Mouse (Mus musculus) intestine, embryonic 16.5 days (tissue): ENCODE results near the gene Tcte2. TPM values are rescaled to one million over a fixed set of nuclear protein-coding genes. Genes with fewer than 3 reads are reported as not detected.

ENCODE experiments used
- ATAC-seq: fragments of 200-750 bp; cut with Nextera tagmentation; 2 replicates; pipeline ENCODE4 v1.8.0; 2017; ENCODE audit warnings: moderate TSS enrichment, moderate library complexity
- H3K27ac ChIP-seq: fragments of 300-500 bp; sonication (generic); 2 replicates; pipeline ENCODE4 v1.5.1; 2014; ENCODE audit warnings: mild to moderate bottlenecking, low read length
- H3K27me3 ChIP-seq: fragments of 300-500 bp; sonication (generic); replicated peaks from 2 replicates; pipeline ENCODE4 v1.6.1; 2014; ENCODE audit warnings: low read length, control low read depth, mixed read lengths; ENCODE audit not compliant: control insufficient read depth, insufficient read depth
- H3K36me3 ChIP-seq: fragments of 300-500 bp; sonication (generic); 2 replicates; pipeline ENCODE4 v1.6.1; 2014; ENCODE audit warnings: low read length, control low read depth; ENCODE audit not compliant: control insufficient read depth, insufficient read depth
- H3K4me1 ChIP-seq: fragments of 300-500 bp; sonication (generic); 2 replicates; pipeline ENCODE4 v1.6.1; 2014; ENCODE audit warnings: low read length, control low read depth, mixed read lengths; ENCODE audit not compliant: control insufficient read depth, insufficient read depth
- H3K4me2 ChIP-seq: fragments of 300-500 bp; sonication (generic); 2 replicates; pipeline ENCODE4 v1.6.1; 2014; ENCODE audit warnings: low read depth, low read length, control low read depth
- H3K4me3 ChIP-seq: fragments of 300-500 bp; sonication (generic); 2 replicates; pipeline ENCODE4 v1.5.1; 2014; ENCODE audit warnings: mild to moderate bottlenecking, low read length
- H3K9ac ChIP-seq: fragments of 300-500 bp; sonication (generic); 2 replicates; pipeline ENCODE4 v1.6.1; 2014; ENCODE audit warnings: low read depth, low read length
- H3K9me3 ChIP-seq: fragments of 300-500 bp; sonication (generic); 2 replicates; pipeline ENCODE4 v1.6.1; 2016; ENCODE audit warnings: low read length, control low read depth; ENCODE audit not compliant: control insufficient read depth
- WGBS: fragments of 180-500 bp; shearing (Covaris S2); extraction: QIAGEN DNeasy Blood & Tissue Kit; methylation state at CpG from one replicate; pipeline ENCODE4 v1.1.7; 2014; 5-methylcytosine and 5-hydroxymethylcytosine counted together
- polyA plus RNA-seq: library from polyadenylated mRNA; unstranded; fragments of >200 nt; fragmentation: Nextera tagmentation; extraction: Ambion mirVana; gene quantifications from 2 replicates; pipeline ENCODE4 v1.2.1, GENCODE M21; 2015

Tcte2 gene
- polyA plus RNA-seq, 1 experiment from 2014 or later = 4.0 TPM

- Histone ChIP-seq H3K9me3 (no peaks in the 10 kb centered on the region), H3K4me2 (no peak overlapping the region), H3K9ac (no peak overlapping the region), H3K27me3 (no peaks in the 10 kb centered on the region), H3K4me1 (peaks cover 23% of the 10 kb centered on the region), H3K36me3 (no peaks in the 10 kb centered on the region), H3K4me3 (no peak overlapping the region), H3K27ac (0 out of 2 replicates have a peak overlapping the region, but pooled peaks have one; percentile 15)
- 37% methylated on average over 2 of the region's 2 CpGs for WGBS
- ATAC-seq = no peak
These were observed 19.3 kb downstream of the Tcte2 start for GRCm38 (mm10) chr17:13742334-13742733.

DNA sequence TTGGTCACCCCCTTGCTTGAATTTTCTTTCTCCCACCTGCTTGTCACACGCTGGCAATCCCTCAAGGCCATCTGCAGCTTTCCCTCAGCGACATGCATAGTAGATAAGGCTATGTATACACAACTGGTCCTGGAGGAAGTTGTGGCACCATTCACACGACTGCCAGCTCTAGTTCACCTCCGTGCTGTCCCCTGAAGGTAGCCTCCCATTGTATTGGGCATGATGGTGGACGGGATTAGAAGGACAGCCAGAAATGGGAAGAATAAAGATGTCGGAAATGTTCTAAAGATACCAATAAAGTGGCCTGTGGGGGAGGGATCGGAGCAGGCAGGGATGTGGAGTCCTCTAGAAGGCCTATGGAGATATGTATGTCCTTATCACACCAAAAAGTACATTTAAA, 20.0 kb downstream of the Tcte2 start:
- H3K27me3 ChIP-seq = no peaks in the 10 kb centered on the region
- no peak overlapping the region for H3K9ac ChIP-seq
- no peak overlapping the region for H3K4me2 ChIP-seq
- H3K4me3 ChIP-seq = no peak overlapping the region
- WGBS = 57% methylated on average over 7 of the region's 7 CpGs
- H3K9me3 ChIP-seq = no peaks in the 10 kb centered on the region
- H3K4me1 ChIP-seq = peaks cover 23% of the 10 kb centered on the region
- ATAC-seq = no peak
- H3K27ac ChIP-seq = no peak overlapping the region
- no peaks in the 10 kb centered on the region for H3K36me3 ChIP-seq

DNA sequence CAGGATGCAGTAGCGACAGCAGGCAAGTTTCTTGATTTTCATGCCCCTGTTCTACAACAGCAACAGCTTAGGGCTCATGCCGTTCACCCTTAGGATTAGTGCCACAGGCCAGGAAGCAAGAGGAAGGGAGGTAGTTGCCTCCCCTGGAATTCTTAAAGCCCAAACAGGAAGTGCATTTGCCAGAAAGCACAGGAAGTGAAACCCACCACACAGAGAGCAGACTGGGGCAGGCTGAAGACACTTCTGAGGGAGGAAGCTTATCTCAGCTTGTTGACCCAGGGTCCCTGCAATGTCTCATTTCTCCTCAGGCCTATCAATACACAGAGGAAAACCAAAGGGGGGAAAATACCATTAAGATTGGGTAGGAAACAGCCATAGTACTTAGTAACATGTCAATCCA, 20.8 kb downstream of the Tcte2 start:
- no peak for ATAC-seq
- Histone ChIP-seq H3K36me3 (no peaks in the 10 kb centered on the region), H3K27ac (no peak overlapping the region), H3K27me3 (no peaks in the 10 kb centered on the region), H3K4me2 (no peak overlapping the region), H3K4me1 (peaks cover 23% of the 10 kb centered on the region), H3K9ac (no peak overlapping the region), H3K9me3 (no peaks in the 10 kb centered on the region), H3K4me3 (no peak overlapping the region)
- WGBS = 38% methylated on average over 2 of the region's 2 CpGs

DNA sequence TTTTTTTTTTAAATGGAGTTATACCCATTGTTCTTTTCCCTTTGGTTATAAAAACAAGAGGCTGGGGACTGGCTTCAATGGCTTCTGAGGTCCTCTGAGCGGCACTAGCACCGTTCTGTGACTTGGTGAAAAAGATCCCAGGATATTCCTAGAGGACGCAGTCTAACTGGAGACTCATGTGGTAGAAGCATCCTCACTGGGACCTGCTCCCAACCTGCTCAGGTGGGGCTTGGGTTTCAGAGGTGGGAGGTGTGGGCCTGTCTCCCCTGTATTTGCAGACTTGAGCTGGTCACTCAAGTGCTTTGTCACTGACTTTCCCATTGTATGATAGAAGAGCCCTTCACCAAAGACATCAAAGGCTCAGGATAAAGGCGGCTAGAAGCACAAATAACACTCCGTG, 21.6 kb downstream of the Tcte2 start:
- Histone ChIP-seq H3K9ac (no peak overlapping the region), H3K27me3 (no peaks in the 10 kb centered on the region), H3K9me3 (no peaks in the 10 kb centered on the region), H3K4me3 (no peak overlapping the region), H3K4me2 (no peak overlapping the region), H3K4me1 (peaks cover 23% of the 10 kb centered on the region), H3K36me3 (no peaks in the 10 kb centered on the region), H3K27ac (no peak overlapping the region)
- 75% methylated on average over 5 of the region's 5 CpGs for WGBS
- ATAC-seq = no peak

DNA sequence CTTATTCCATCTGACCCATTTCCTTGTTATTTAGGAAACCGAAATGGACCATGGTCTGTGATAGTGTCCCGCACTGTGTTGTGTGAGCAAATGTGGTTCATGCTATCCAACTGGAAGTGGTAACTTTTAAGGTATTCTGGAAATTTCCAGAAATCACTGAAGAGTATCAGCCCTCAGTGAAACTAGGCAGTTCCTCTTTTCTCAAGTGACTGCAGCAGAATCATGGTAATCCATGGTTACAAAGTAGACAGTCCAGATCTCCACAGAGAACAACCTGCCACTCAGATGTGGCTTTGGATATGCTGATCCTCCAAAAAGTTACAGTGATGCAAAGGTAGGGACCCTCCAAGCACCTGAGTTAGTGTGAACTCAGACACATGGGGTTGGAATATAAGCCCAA, 22.7 kb downstream of the Tcte2 start:
- H3K9ac ChIP-seq = no peak overlapping the region
- H3K4me2 ChIP-seq = no peak overlapping the region
- no peak for ATAC-seq
- peaks cover 18% of the 10 kb centered on the region for H3K4me1 ChIP-seq
- 90% methylated on average over 2 of the region's 2 CpGs for WGBS
- H3K36me3 ChIP-seq = no peaks in the 10 kb centered on the region
- H3K4me3 ChIP-seq = no peak overlapping the region
- H3K27me3 ChIP-seq = no peaks in the 10 kb centered on the region
- no peak overlapping the region for H3K27ac ChIP-seq
- H3K9me3 ChIP-seq = no peaks in the 10 kb centered on the region

- 45% methylated on average over 7 of the region's 7 CpGs for WGBS
- H3K4me1 ChIP-seq = peaks cover 13% of the 10 kb centered on the region
- no peaks in the 10 kb centered on the region for H3K36me3 ChIP-seq
- H3K4me2 ChIP-seq = no peak overlapping the region
- H3K9ac ChIP-seq = no peak overlapping the region
- no peak overlapping the region for H3K27ac ChIP-seq
- H3K4me3 ChIP-seq = no peak overlapping the region
- H3K9me3 ChIP-seq = no peaks in the 10 kb centered on the region
- ATAC-seq = no peak
- no peaks in the 10 kb centered on the region for H3K27me3 ChIP-seq
These were observed 23.4 kb downstream of the Tcte2 start for GRCm38 (mm10) chr17:13738121-13738776.

DNA sequence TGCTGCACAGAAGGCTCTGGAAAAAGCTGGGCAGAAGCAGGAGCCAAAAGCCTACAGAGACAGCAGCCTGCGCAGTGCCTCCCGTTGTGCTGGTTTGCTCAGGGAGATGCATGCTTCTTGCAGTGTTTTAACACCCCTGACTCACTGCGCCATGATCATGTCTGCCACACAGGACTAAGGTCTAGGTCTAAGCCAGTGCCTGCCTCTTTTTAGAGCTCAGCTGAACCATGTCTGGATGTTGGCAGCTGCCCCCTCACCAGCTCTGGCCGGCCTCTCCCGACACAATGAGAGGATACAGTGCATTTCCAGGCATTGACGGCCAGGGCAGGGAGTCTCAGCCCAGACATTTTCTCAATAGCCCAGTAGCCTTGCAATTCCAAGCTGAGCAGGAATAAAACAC, 24.3 kb downstream of the Tcte2 start:
- no peak for ATAC-seq
- peaks cover 6% of the 10 kb centered on the region for H3K4me1 ChIP-seq
- 0 out of 2 replicates have a peak overlapping the region, but pooled peaks have one; percentile 21 for H3K27ac ChIP-seq
- no peaks in the 10 kb centered on the region for H3K27me3 ChIP-seq
- H3K9ac ChIP-seq = no peak overlapping the region
- H3K4me2 ChIP-seq = no peak overlapping the region
- no peaks in the 10 kb centered on the region for H3K36me3 ChIP-seq
- 59% methylated on average over 6 of the region's 6 CpGs for WGBS
- no peak overlapping the region for H3K4me3 ChIP-seq
- H3K9me3 ChIP-seq = no peaks in the 10 kb centered on the region

DNA sequence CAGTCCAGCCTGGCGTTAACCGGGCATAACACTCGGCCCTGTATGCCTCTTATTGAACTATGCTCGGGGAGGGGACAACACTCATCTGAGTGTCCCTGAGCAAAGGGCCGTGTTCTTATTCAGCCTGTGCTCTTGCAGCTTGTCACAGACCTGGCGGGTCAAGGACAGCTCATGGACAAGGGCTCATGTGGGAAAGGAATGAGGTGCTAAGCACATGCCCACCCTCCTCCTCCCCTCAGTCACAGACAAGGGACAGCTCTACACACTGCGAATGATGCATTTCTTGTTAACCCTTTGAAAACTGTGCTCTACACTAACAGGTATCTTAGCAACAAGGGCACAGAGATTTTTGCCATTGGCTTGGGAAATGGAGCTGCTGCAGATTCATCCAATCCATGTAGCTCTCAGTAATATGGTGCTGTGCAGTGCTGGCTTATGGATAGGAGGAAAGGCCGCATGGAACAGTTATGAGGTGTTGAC, 25.8 kb downstream of the Tcte2 start:
- ATAC-seq = no peak
- H3K27ac ChIP-seq = no peak overlapping the region
- H3K9me3 ChIP-seq = no peaks in the 10 kb centered on the region
- no peaks in the 10 kb centered on the region for H3K36me3 ChIP-seq
- 52% methylated on average over 8 of the region's 8 CpGs for WGBS
- no peaks in the 10 kb centered on the region for H3K27me3 ChIP-seq
- H3K4me1 ChIP-seq = 0 out of 2 replicates have a peak, but pooled peaks cover under 1% of the 10 kb centered on the region
- H3K9ac ChIP-seq = no peak overlapping the region
- H3K4me2 ChIP-seq = no peak overlapping the region
- H3K4me3 ChIP-seq = no peak overlapping the region

DNA sequence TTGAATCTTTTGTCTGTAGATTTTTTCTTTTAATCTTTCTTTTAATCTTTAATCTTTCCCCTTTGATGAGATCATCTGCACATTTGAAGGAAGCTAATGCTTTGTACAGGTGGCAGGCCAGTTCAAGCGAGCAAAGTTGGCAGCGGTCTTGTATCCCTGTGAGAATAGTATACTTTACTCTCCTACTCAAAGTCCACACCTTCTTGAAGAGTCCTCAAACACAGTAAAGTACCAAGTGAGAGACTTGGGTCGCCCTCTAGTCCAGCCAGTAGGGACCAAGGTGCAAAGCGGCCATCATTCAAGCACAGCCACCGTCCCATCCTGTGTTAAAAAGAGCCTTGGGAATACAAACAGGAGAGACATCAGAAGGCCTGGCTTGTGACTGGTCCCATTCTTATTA, 26.6 kb downstream of the Tcte2 start:
- no peak for ATAC-seq
- Histone ChIP-seq H3K36me3 (no peaks in the 10 kb centered on the region), H3K9ac (no peak overlapping the region), H3K9me3 (no peaks in the 10 kb centered on the region), H3K4me2 (no peak overlapping the region), H3K27me3 (no peaks in the 10 kb centered on the region), H3K4me1 (no peaks in the 10 kb centered on the region), H3K4me3 (no peak overlapping the region), H3K27ac (no peak overlapping the region)
- WGBS = 84% methylated on average over 5 of the region's 5 CpGs

DNA sequence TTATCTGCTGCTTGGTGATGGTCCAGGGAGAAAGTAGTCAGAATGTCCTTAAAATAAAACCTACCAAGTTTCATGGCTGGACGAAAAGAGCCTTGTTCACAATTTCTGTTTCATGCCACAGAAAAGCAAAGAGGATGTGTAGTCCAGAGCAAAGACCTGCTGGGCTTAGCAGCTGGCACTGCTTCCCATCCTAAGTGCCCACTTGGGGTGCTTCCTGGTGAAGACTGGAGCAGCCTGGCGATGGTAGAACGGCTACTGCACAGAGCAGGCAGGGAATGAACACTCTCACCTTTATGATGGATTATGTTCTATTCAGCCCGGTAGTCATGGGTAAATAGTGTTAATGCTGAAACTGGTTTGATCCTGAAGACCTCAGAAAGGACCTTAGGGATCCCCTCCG, 27.7 kb downstream of the Tcte2 start:
- no peak for ATAC-seq
- H3K4me1 ChIP-seq = no peaks in the 10 kb centered on the region

More for the DNA sequence above, 27.7 kb downstream of the Tcte2 start:
- no peaks in the 10 kb centered on the region for H3K27me3 ChIP-seq
- H3K27ac ChIP-seq = no peak overlapping the region
- H3K4me3 ChIP-seq = no peak overlapping the region
- H3K36me3 ChIP-seq = no peaks in the 10 kb centered on the region
- 87% methylated on average over 5 of the region's 5 CpGs for WGBS
- H3K9ac ChIP-seq = no peak overlapping the region
- H3K4me2 ChIP-seq = no peak overlapping the region
- H3K9me3 ChIP-seq = no peaks in the 10 kb centered on the region
